Mouse (Mus musculus) MEL (cell line): ENCODE data around the gene Syt2. TPM values are rescaled to one million over a fixed set of nuclear protein-coding genes. Genes with fewer than 3 reads are reported as not detected.
A peak's percentile ranks its signal among the peaks of the same experiment; 100 is the strongest.

ENCODE experiments used
- DNase-seq: peaks from one replicate; pipeline ENCODE4 v3.0.0; 2011; ENCODE audit warnings: low read depth, low spot score
- H3K27ac ChIP-seq: 2 replicates; pipeline ENCODE4 v1.5.1; 2012; ENCODE audit warnings: low read depth, mild to moderate bottlenecking, control low read depth, low read length, moderate library complexity; ENCODE audit not compliant: control insufficient read depth
- H3K27me3 ChIP-seq, 2 experiments: fragments of 150-350 bp in 1 of 2; sonication (generic) in 1 of 2; 2 replicates each; pipeline ENCODE4 v1.6.1; 2012; ENCODE audit warnings: low read length in 2 of 2, mild to moderate bottlenecking in 2 of 2, improper control_type of control experiment in 1 of 2, moderate library complexity in 1 of 2; ENCODE audit not compliant: insufficient read depth in 2 of 2, control insufficient read depth in 1 of 2
- H3K36me3 ChIP-seq, 2 experiments: 2 replicates each; pipeline ENCODE4 v1.6.1; 2012 to 2014; ENCODE audit warnings: low read length in 2 of 2, improper control_type of control experiment in 1 of 2, inconsistent platforms in 1 of 2, mild to moderate bottlenecking in 1 of 2; ENCODE audit not compliant: insufficient read depth in 2 of 2, control insufficient read depth in 1 of 2
- H3K4me1 ChIP-seq, 2 experiments: fragments of 150-350 bp in 1 of 2; sonication (generic) in 1 of 2; 2 replicates each; pipeline ENCODE4 v1.6.1; 2012; ENCODE audit warnings: low read length in 2 of 2, improper control_type of control experiment in 1 of 2, mild to moderate bottlenecking in 1 of 2; ENCODE audit not compliant: insufficient read depth in 2 of 2, control insufficient read depth in 1 of 2
- H3K4me3 ChIP-seq, 2 experiments: fragments of 150-350 bp in 1 of 2; sonication (generic) in 1 of 2; 2 replicates each; pipeline ENCODE4 v1.5.1; 2012; ENCODE audit warnings: low read depth in 2 of 2, low read length in 2 of 2, mild to moderate bottlenecking in 2 of 2, moderate library complexity in 2 of 2, control low read depth in 1 of 2, improper control_type of control experiment in 1 of 2; ENCODE audit not compliant: control insufficient read depth in 1 of 2, insufficient read depth in 1 of 2
- H3K79me2 ChIP-seq: 2 replicates; pipeline ENCODE4 v1.6.1; 2012; ENCODE audit warnings: mild to moderate bottlenecking, low read length, moderate library complexity; ENCODE audit not compliant: control insufficient read depth, poor library complexity, insufficient read depth
- H3K9ac ChIP-seq: 2 replicates; pipeline ENCODE4 v1.6.1; 2012; ENCODE audit warnings: low read depth, mild to moderate bottlenecking, control low read depth, low read length, moderate library complexity; ENCODE audit not compliant: control insufficient read depth, poor library complexity, severe bottlenecking
- H3K9me3 ChIP-seq: fragments of 150-350 bp; sonication (generic); replicated peaks from 2 replicates; pipeline ENCODE4 v1.6.1; 2012; ENCODE audit warnings: mild to moderate bottlenecking, low read length, improper control_type of control experiment, moderate library complexity; ENCODE audit not compliant: insufficient read depth
- CHD2 ChIP-seq: IDR thresholded peaks from 2 replicates; pipeline ENCODE4 v1.6.1; 2011; ENCODE audit warnings: low read length, improper control_type of control experiment
- CTCF ChIP-seq, 3 experiments: IDR thresholded peaks in 2 of 3; conservative IDR thresholded peaks in 1 of 3; 2 replicates each; pipeline ENCODE4 v1.5.1; 2011 to 2012; ENCODE audit warnings: low read length in 3 of 3, low read depth in 2 of 3, mild to moderate bottlenecking in 2 of 3, improper control_type of control experiment in 1 of 3, inconsistent platforms in 1 of 3, mixed read lengths in 1 of 3, moderate library complexity in 1 of 3; ENCODE audit not compliant: control insufficient read depth in 1 of 3, insufficient read depth in 1 of 3, poor library complexity in 1 of 3, severe bottlenecking in 1 of 3
- EP300 ChIP-seq, 2 experiments: IDR thresholded peaks; 2 replicates each; pipeline ENCODE4 v1.6.1; 2011; ENCODE audit warnings: improper control_type of control experiment in 2 of 2, low read length in 2 of 2, low read depth in 1 of 2, mild to moderate bottlenecking in 1 of 2
- ETS1 ChIP-seq: IDR thresholded peaks from 2 replicates; pipeline ENCODE4 v1.6.1; 2012; ENCODE audit warnings: low read depth, mild to moderate bottlenecking, inconsistent platforms, low read length, improper control_type of control experiment, moderate library complexity
- HCFC1 ChIP-seq: IDR thresholded peaks from 2 replicates; pipeline ENCODE4 v1.6.1; 2012; ENCODE audit warnings: low read depth, mild to moderate bottlenecking, inconsistent platforms, low read length, improper control_type of control experiment, moderate library complexity
- MAFK ChIP-seq: IDR thresholded peaks from 2 replicates; pipeline ENCODE4 v1.6.1; 2011; ENCODE audit warnings: low read depth, mild to moderate bottlenecking, low read length, improper control_type of control experiment, borderline replicate concordance
- MAZ ChIP-seq: IDR thresholded peaks from 2 replicates; pipeline ENCODE4 v1.6.1; 2012; ENCODE audit warnings: low read depth, mild to moderate bottlenecking, inconsistent platforms, low read length, improper control_type of control experiment
- NRF1 ChIP-seq: IDR thresholded peaks from 2 replicates; pipeline ENCODE4 v1.6.1; 2014; ENCODE audit warnings: low read depth, mild to moderate bottlenecking, inconsistent platforms, low read length, improper control_type of control experiment, moderate library complexity; ENCODE audit not compliant: poor library complexity, insufficient read depth, severe bottlenecking
- POLR2AphosphoS2 ChIP-seq: IDR thresholded peaks from 2 replicates; pipeline ENCODE4 v1.6.1; 2011; ENCODE audit warnings: low read length, improper control_type of control experiment
- RAD21 ChIP-seq: IDR thresholded peaks from 2 replicates; pipeline ENCODE4 v1.6.1; 2011; ENCODE audit warnings: mild to moderate bottlenecking, low read depth, low read length, improper control_type of control experiment
- RCOR1 ChIP-seq: IDR thresholded peaks from 2 replicates; pipeline ENCODE4 v1.6.1; 2012; ENCODE audit warnings: low read depth, mild to moderate bottlenecking, inconsistent platforms, low read length, improper control_type of control experiment
- SIN3A ChIP-seq: IDR thresholded peaks from 2 replicates; pipeline ENCODE4 v1.6.1; 2012; ENCODE audit warnings: low read length, improper control_type of control experiment, inconsistent platforms
- SMC3 ChIP-seq: IDR thresholded peaks from 2 replicates; pipeline ENCODE4 v1.6.1; 2011; ENCODE audit warnings: low read depth, low read length, improper control_type of control experiment
- TAL1 ChIP-seq: IDR thresholded peaks from 2 replicates; pipeline ENCODE4 v1.6.1; 2012; ENCODE audit warnings: mild to moderate bottlenecking, inconsistent platforms, low read length, moderate library complexity, mixed read lengths
- TBP ChIP-seq: IDR thresholded peaks from 2 replicates; pipeline ENCODE4 v1.8.0; 2011; ENCODE audit warnings: low read depth, low read length, improper control_type of control experiment
- TCF12 ChIP-seq: IDR thresholded peaks from 2 replicates; pipeline ENCODE4 v1.6.1; 2014; ENCODE audit warnings: low read depth, mild to moderate bottlenecking, inconsistent platforms, low read length, improper control_type of control experiment, moderate library complexity
- USF1 ChIP-seq: IDR thresholded peaks from 2 replicates; pipeline ENCODE4 v1.6.1; 2014; ENCODE audit warnings: low read depth, mild to moderate bottlenecking, inconsistent platforms, low read length, improper control_type of control experiment, moderate library complexity
- USF2 ChIP-seq, 2 experiments: IDR thresholded peaks; 2 replicates each; pipeline ENCODE4 v1.6.1; 2011 to 2012; ENCODE audit warnings: improper control_type of control experiment in 2 of 2, low read length in 2 of 2, borderline replicate concordance in 1 of 2, inconsistent platforms in 1 of 2, low read depth in 1 of 2, mild to moderate bottlenecking in 1 of 2; ENCODE audit not compliant: insufficient read depth in 1 of 2
- ZMIZ1 ChIP-seq: IDR thresholded peaks from 2 replicates; pipeline ENCODE4 v1.6.1; 2012; ENCODE audit warnings: low read depth, mild to moderate bottlenecking, inconsistent platforms, low read length, improper control_type of control experiment, moderate library complexity
- polyA plus RNA-seq, 2 experiments: library from polyadenylated mRNA; stranded (reverse) in 1 of 2; unstranded in 1 of 2; fragments of >175 nt in 1 of 2; fragments of >200 nt in 1 of 2; gene quantifications; 2 replicates each; pipeline versions ENCODE4 v1.2.1 to v1.2.4; 2012; ENCODE audit warnings: low replicate concordance in 2 of 2, low read depth in 1 of 2; ENCODE audit not compliant: insufficient read length in 2 of 2, insufficient read depth in 1 of 2, missing spikeins in 1 of 2
- total RNA-seq: library from RNA; depleted of rRNA; stranded (reverse); fragments of 300-350 nt; gene quantifications from 2 replicates; pipeline ENCODE4 v1.2.3, GENCODE M21; 2012

The Syt2 gene
- total and polyA plus RNA-seq, 3 experiments, result 0.31 TPM; not detected in 2

- no peak for DNase-seq
- TF ChIP-seq USF2 (IDR thresholded peaks at IDR 0.05; ENCODE audit: borderline replicate concordance in 1 of 2, insufficient read depth in 1 of 2, low read depth in 1 of 2, low read length in 2 of 2) (no peak), RCOR1 (no peak), HCFC1 (no peak), EP300 (IDR thresholded peaks at IDR 0.05; ENCODE audit: low read depth in 1 of 2, low read length in 2 of 2) (no peak), CHD2 (no peak), USF1 (no peak), TAL1 (no peak), RAD21 (no peak), ZMIZ1 (no peak), POLR2AphosphoS2 (no peak), SMC3 (no peak), MAZ (no peak), CTCF (IDR thresholded peaks at IDR 0.05 in 2 of 3, conservative IDR thresholded peaks at IDR 0.05 in 1 of 3; ENCODE audit: control insufficient read depth in 1 of 3, insufficient read depth in 1 of 3, low read depth in 2 of 3, low read length in 3 of 3, poor library complexity in 1 of 3, severe bottlenecking in 1 of 3) (no peak), TCF12 (no peak), NRF1 (no peak)
- no peak overlapping the region for H3K4me3 ChIP-seq
- H3K79me2 ChIP-seq, result no peaks in the 10 kb centered on the region
- H3K27me3 ChIP-seq, result no peaks in the 10 kb centered on the region
- no peaks in the 10 kb centered on the region for H3K9me3 ChIP-seq
- no peak overlapping the region for H3K27ac ChIP-seq
- no peak overlapping the region for H3K9ac ChIP-seq
- H3K4me1 ChIP-seq, result peaks cover 13 to 14% of the 10 kb centered on the region in 2 experiments
- peaks cover 23 to 51% of the 10 kb centered on the region in 2 experiments for H3K36me3 ChIP-seq
These were observed 37.3 kb upstream of the Syt2 start for GRCm38 (mm10) chr1:134609172-134609571.

- H3K4me3 ChIP-seq, result no peak overlapping the region
These were observed 31.9 kb upstream of the Syt2 start for GRCm38 (mm10) chr1:134614554-134614953.

More at GRCm38 (mm10) chr1:134614554-134614953, 31.9 kb upstream of the Syt2 start:
- Histone ChIP-seq H3K4me1 (peaks cover 2 to 3% of the 10 kb centered on the region in 2 experiments; a peak in 2 of 4 replicates), H3K9ac (no peak overlapping the region), H3K27ac (no peak overlapping the region), H3K9me3 (no peaks in the 10 kb centered on the region), H3K79me2 (no peaks in the 10 kb centered on the region), H3K27me3 (no peaks in the 10 kb centered on the region), H3K36me3 (peaks cover 2 to 57% of the 10 kb centered on the region in 2 experiments)
- peak; percentile 29 for DNase-seq
- no peak for TF ChIP-seq RCOR1
- no peak for TF ChIP-seq ETS1
- TF ChIP-seq SIN3A, result no peak
- TF ChIP-seq USF1, result no peak
- no peak for TF ChIP-seq TBP
- TF ChIP-seq RAD21, result no peak
- TF ChIP-seq MAFK, result no peak
